Mouse (Mus musculus): ENCODE measurements around the gene Lactbl1. TPM values are rescaled to one million over a fixed set of nuclear protein-coding genes. Genes with fewer than 3 reads are reported as not detected.

Lactbl1 gene
- polyA plus RNA-seq, 1 experiment from 2014 or later = not detected

GRCm38 (mm10) chr4:136602568-136602967 lies 19.9 kb upstream of the Lactbl1 start, which contains the start of gene Kdm1a:
Gene Kdm1a (minus strand): TSS chr4:136602723.
- H3K36me3 ChIP-seq = no peaks in the 10 kb centered on the region
- WGBS = under 1% methylated on average over 45 of the region's 45 CpGs
- H3K4me2 ChIP-seq (replicated peaks) = peak within 1 kb of the TSS; percentile 71
- H3K4me1 ChIP-seq = peaks cover 18% of the 10 kb centered on the region
- no peaks in the 10 kb centered on the region for H3K27me3 ChIP-seq (replicated peaks)
- peak; percentile 88 for ATAC-seq (ENCODE audit: low FRiP score, low read depth)
- H3K27ac ChIP-seq = peak within 1 kb of the TSS; percentile 90
- H3K4me3 ChIP-seq = peak within 1 kb of the TSS; percentile 98
- peak within 1 kb of the TSS; percentile 100 for H3K9ac ChIP-seq
- no peaks in the 10 kb centered on the region for H3K9me3 ChIP-seq

- H3K9me3 ChIP-seq = no peaks in the 10 kb centered on the region
- no peak overlapping the region for H3K4me3 ChIP-seq
- H3K4me1 ChIP-seq = peaks cover 3% of the 10 kb centered on the region
- no peak overlapping the region for H3K4me2 ChIP-seq (replicated peaks)
- no peaks in the 10 kb centered on the region for H3K36me3 ChIP-seq
- no peaks in the 10 kb centered on the region for H3K27me3 ChIP-seq (replicated peaks)
- no peak overlapping the region for H3K9ac ChIP-seq
- no peak for ATAC-seq (ENCODE audit: low FRiP score, low read depth)
- H3K27ac ChIP-seq = no peak overlapping the region
- 92% methylated on average over 19 of the region's 19 CpGs for WGBS
Measured at GRCm38 (mm10) chr4:136605756-136606485, 16.5 kb upstream of the Lactbl1 start.

- Histone ChIP-seq H3K4me1 (no peaks in the 10 kb centered on the region), H3K27me3 (replicated peaks) (no peaks in the 10 kb centered on the region), H3K36me3 (no peaks in the 10 kb centered on the region), H3K9ac (no peak within 1 kb of the TSS), H3K4me3 (no peak within 1 kb of the TSS), H3K9me3 (no peaks in the 10 kb centered on the region), H3K4me2 (replicated peaks) (no peak within 1 kb of the TSS), H3K27ac (no peak within 1 kb of the TSS)
- no peak for ATAC-seq (ENCODE audit: low FRiP score, low read depth)
- WGBS = 66% methylated on average over 4 of the region's 4 CpGs
Measured at GRCm38 (mm10) chr4:136610387-136610856, 12.0 kb upstream of the Lactbl1 start, which contains the start of gene Tex46. Gene Tex46 (plus strand): TSS chr4:136610437.

GRCm38 (mm10) chr4:136613657-136614056 lies 8.8 kb upstream of the Lactbl1 start:
- Histone ChIP-seq H3K36me3 (no peaks in the 10 kb centered on the region), H3K4me1 (0 out of 2 replicates have a peak, but pooled peaks cover 1% of the 10 kb centered on the region), H3K27me3 (replicated peaks) (no peaks in the 10 kb centered on the region), H3K27ac (no peak overlapping the region), H3K9me3 (no peaks in the 10 kb centered on the region), H3K9ac (no peak overlapping the region), H3K4me3 (no peak overlapping the region), H3K4me2 (replicated peaks) (no peak overlapping the region)
- no peak for ATAC-seq (ENCODE audit: low FRiP score, low read depth)
- WGBS = 75% methylated on average over 7 of the region's 7 CpGs

GRCm38 (mm10) chr4:136621336-136621735 lies 1.1 kb upstream of the Lactbl1 start:
- 8% methylated on average over 1 of the region's 1 CpGs for WGBS
- Histone ChIP-seq H3K9ac (no peak overlapping the region), H3K36me3 (no peaks in the 10 kb centered on the region), H3K9me3 (no peaks in the 10 kb centered on the region), H3K27me3 (replicated peaks) (no peaks in the 10 kb centered on the region), H3K4me3 (no peak overlapping the region), H3K4me1 (0 out of 2 replicates have a peak, but pooled peaks cover 9% of the 10 kb centered on the region), H3K27ac (no peak overlapping the region), H3K4me2 (replicated peaks) (no peak overlapping the region)
- ATAC-seq (ENCODE audit: low FRiP score, low read depth) = no peak

- H3K9me3 ChIP-seq = no peaks in the 10 kb centered on the region
- H3K36me3 ChIP-seq = no peaks in the 10 kb centered on the region
- no peak overlapping the region for H3K27ac ChIP-seq
- ATAC-seq (ENCODE audit: low FRiP score, low read depth) = no peak
- H3K9ac ChIP-seq = no peak overlapping the region
- no peak overlapping the region for H3K4me2 ChIP-seq (replicated peaks)
- 0 out of 2 replicates have a peak, but pooled peaks cover 9% of the 10 kb centered on the region for H3K4me1 ChIP-seq
- WGBS = 56% methylated on average over 5 of the region's 5 CpGs
- H3K27me3 ChIP-seq (replicated peaks) = no peaks in the 10 kb centered on the region
- no peak overlapping the region for H3K4me3 ChIP-seq
Measured at GRCm38 (mm10) chr4:136621956-136622355, 465 bp upstream of the Lactbl1 start.

GRCm38 (mm10) chr4:136626590-136626989 lies 4.2 kb downstream of the Lactbl1 start:
- 76% methylated on average over 6 of the region's 6 CpGs for WGBS
- Histone ChIP-seq H3K4me3 (no peak overlapping the region), H3K9me3 (no peaks in the 10 kb centered on the region), H3K27ac (no peak overlapping the region), H3K9ac (no peak overlapping the region), H3K4me2 (replicated peaks) (no peak overlapping the region), H3K36me3 (no peaks in the 10 kb centered on the region), H3K4me1 (peaks cover 5% of the 10 kb centered on the region; the same call in 1 of the 2 replicates), H3K27me3 (replicated peaks) (no peaks in the 10 kb centered on the region)
- ATAC-seq (ENCODE audit: low FRiP score, low read depth) = no peak

- Histone ChIP-seq H3K9ac (no peak overlapping the region; the same call in 1 of the 2 replicates), H3K27ac (no peak overlapping the region), H3K4me3 (no peak overlapping the region), H3K4me2 (replicated peaks) (no peak overlapping the region), H3K9me3 (no peaks in the 10 kb centered on the region), H3K36me3 (no peaks in the 10 kb centered on the region), H3K27me3 (replicated peaks) (peaks cover 15% of the 10 kb centered on the region), H3K4me1 (peaks cover 5% of the 10 kb centered on the region; the same call in 1 of the 2 replicates)
- no peak for ATAC-seq (ENCODE audit: low FRiP score, low read depth)
- 79% methylated on average over 11 of the region's 11 CpGs for WGBS
Measured at GRCm38 (mm10) chr4:136631237-136631994, 9.0 kb downstream of the Lactbl1 start.

GRCm38 (mm10) chr4:136635995-136636394 lies 13.6 kb downstream of the Lactbl1 start:
- H3K36me3 ChIP-seq = no peaks in the 10 kb centered on the region
- no peak overlapping the region for H3K27ac ChIP-seq
- no peak overlapping the region for H3K9ac ChIP-seq
- ATAC-seq (ENCODE audit: low FRiP score, low read depth) = no peak
- peaks cover 40% of the 10 kb centered on the region for H3K27me3 ChIP-seq (replicated peaks)
- no peak overlapping the region for H3K4me3 ChIP-seq
- no peak overlapping the region for H3K4me2 ChIP-seq (replicated peaks)
- H3K4me1 ChIP-seq = peaks cover 22% of the 10 kb centered on the region
- H3K9me3 ChIP-seq = no peaks in the 10 kb centered on the region

- Histone ChIP-seq H3K9me3 (no peaks in the 10 kb centered on the region), H3K36me3 (no peaks in the 10 kb centered on the region), H3K4me2 (replicated peaks) (no peak overlapping the region), H3K27ac (no peak overlapping the region), H3K9ac (no peak overlapping the region), H3K4me3 (no peak overlapping the region), H3K27me3 (replicated peaks) (peaks cover 40% of the 10 kb centered on the region), H3K4me1 (peaks cover 18% of the 10 kb centered on the region)
- 63% methylated on average over 5 of the region's 5 CpGs for WGBS
- no peak for ATAC-seq (ENCODE audit: low FRiP score, low read depth)
Measured at GRCm38 (mm10) chr4:136636511-136636910, 14.1 kb downstream of the Lactbl1 start.

- Histone ChIP-seq H3K4me1 (peaks cover 18% of the 10 kb centered on the region), H3K4me3 (peak overlapping the region; percentile 49), H3K4me2 (replicated peaks) (peak overlapping the region; percentile 89), H3K27me3 (replicated peaks) (peaks cover 40% of the 10 kb centered on the region), H3K9ac (peak overlapping the region; percentile 49), H3K9me3 (no peaks in the 10 kb centered on the region), H3K36me3 (no peaks in the 10 kb centered on the region), H3K27ac (no peak overlapping the region)
- WGBS = 19% methylated on average over 37 of the region's 37 CpGs
- ATAC-seq (ENCODE audit: low FRiP score, low read depth) = peak; percentile 44; the same call in 1 of the 2 replicates
Measured at GRCm38 (mm10) chr4:136636983-136637562, 14.7 kb downstream of the Lactbl1 start.
